ENCODE assay signal across 8 mouse cellular contexts in the genomic region with DNA sequence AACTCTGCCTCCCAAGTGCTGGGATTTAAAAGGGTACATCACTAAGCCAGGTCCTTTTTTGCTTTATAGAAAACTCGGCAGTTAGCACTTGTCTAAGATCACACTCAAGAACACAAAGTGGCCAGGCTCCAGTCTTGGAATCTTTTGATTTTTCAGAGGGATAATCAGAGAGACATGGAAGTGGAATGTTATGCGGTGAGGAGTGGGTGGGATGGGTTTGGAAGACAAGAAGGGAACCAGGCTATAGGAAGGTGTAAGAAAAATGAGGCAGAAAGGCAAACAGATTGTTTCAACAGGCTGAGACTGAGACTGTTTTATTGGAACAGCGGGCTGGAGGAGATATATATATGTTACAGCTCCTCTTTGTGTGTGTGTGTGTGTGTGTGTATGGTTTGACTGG. TPM values are rescaled to one million over a fixed set of nuclear protein-coding genes. Genes with fewer than 3 reads are reported as not detected.
DNase-seq lines count a peak whose midpoint lies in the region; ATAC-seq and TF ChIP-seq lines count a peak whose summit lies in the region.
"Had no signal": no experiment of that assay in that cellular context is flagged by ENCODE, and none has a peak within 500 bp of the region (broad histone marks: within the 10 kb centered on the region; RNA-seq: fewer than 3 reads in every experiment).

No protein-coding gene starts in this region.

- H3K4me1 ChIP-seq in liver, adult 2 months (ENCODE audit: control insufficient read depth, insufficient read depth, low read length) = peaks cover 3% of the 10 kb centered on the region
- H3K4me1 ChIP-seq in forebrain, embryonic 10.5 days = peaks cover 52% of the 10 kb centered on the region
- peaks cover 28% of the 10 kb centered on the region for H3K4me1 ChIP-seq in limb, embryonic 11.5 days (ENCODE audit: control insufficient read depth, insufficient read depth, low read length)
- peaks cover 16% of the 10 kb centered on the region for H3K4me1 ChIP-seq in neural tube, embryonic 14.5 days (ENCODE audit: control insufficient read depth, insufficient read depth, low read length)

- H3K9me3 ChIP-seq in forebrain, embryonic 10.5 days = no peaks in the 10 kb centered on the region
- no peaks in the 10 kb centered on the region for H3K9me3 ChIP-seq in limb, embryonic 11.5 days (ENCODE audit: control insufficient read depth, low read length)
- no peaks in the 10 kb centered on the region for H3K9me3 ChIP-seq in neural tube, embryonic 14.5 days (ENCODE audit: control insufficient read depth, low read length)

- no peak for TF ChIP-seq POLR2A in liver, adult 2 months (IDR thresholded peaks at IDR 0.05; ENCODE audit: extremely low read depth, insufficient read depth, low read length)

- H3K79me2 ChIP-seq in liver, adult 2 months (ENCODE audit: control insufficient read depth, insufficient read depth, low read length) = peaks cover 31% of the 10 kb centered on the region; the same call in 1 of the 2 replicates

- DNase-seq in liver, adult 2 months (ENCODE audit: extremely low read depth, low read depth, low spot score) = no peak
- no peak for DNase-seq in liver
- no peak for DNase-seq in forebrain, embryonic 10.5 days (ENCODE audit: extremely low spot score, low spot score)
- DNase-seq in limb, embryonic 11.5 days (ENCODE audit: low spot score) = no peak
- no peak for DNase-seq in right cerebral cortex, postnatal 4 days
- no peak for DNase-seq in gastrocnemius, postnatal 4 days (ENCODE audit: low spot score in 2 of 2)
- DNase-seq: spleen, adult 18-20 months had no signal

- WGBS in liver, adult 2 months = 86% methylated on average over 3 of the region's 3 CpGs
- 85% methylated on average over 3 of the region's 3 CpGs for WGBS in forebrain, embryonic 10.5 days
- WGBS in limb, embryonic 11.5 days = 89% methylated on average over 3 of the region's 3 CpGs
- 89% methylated on average over 3 of the region's 3 CpGs for WGBS in neural tube, embryonic 14.5 days

- H3K9ac ChIP-seq in liver, adult 2 months (ENCODE audit: low read depth, low read length) = no peak overlapping the region; the same call in 1 of the 2 replicates
- no peak overlapping the region for H3K9ac ChIP-seq in limb, embryonic 11.5 days (ENCODE audit: low read length)
- no peak overlapping the region for H3K9ac ChIP-seq in neural tube, embryonic 14.5 days (replicated peaks; ENCODE audit: low read depth, low read length)

- no peak for TF ChIP-seq CTCF in liver, adult 2 months (IDR thresholded peaks at IDR 0.05; ENCODE audit: low read depth, low read length)

- H3K4me2 ChIP-seq in limb, embryonic 11.5 days (ENCODE audit: low read depth, severe bottlenecking) = 0 out of 2 replicates have a peak overlapping the region, but pooled peaks have one; percentile 56
- H3K4me2 ChIP-seq in neural tube, embryonic 14.5 days (ENCODE audit: low read depth, low read length) = no peak overlapping the region

- no peak overlapping the region for H3K4me3 ChIP-seq in liver, adult 2 months (ENCODE audit: insufficient read depth, low read depth, low read length)
- H3K4me3 ChIP-seq in forebrain, embryonic 10.5 days = peak overlapping the region; percentile 85
- no peak overlapping the region for H3K4me3 ChIP-seq in limb, embryonic 11.5 days (ENCODE audit: low read depth, low read length)
- no peak overlapping the region for H3K4me3 ChIP-seq in neural tube, embryonic 14.5 days (ENCODE audit: low read depth, low read length)

- H3K27ac ChIP-seq in liver, adult 2 months (replicated peaks; ENCODE audit: insufficient read depth, low read depth, low read length) = peak overlapping the region; percentile 68
- peak overlapping the region; percentile 91 for H3K27ac ChIP-seq in forebrain, embryonic 10.5 days
- H3K27ac ChIP-seq in limb, embryonic 11.5 days (replicated peaks; ENCODE audit: low read depth, low read length) = peak overlapping the region; percentile 91; the same call in 1 of the 2 replicates
- H3K27ac ChIP-seq in neural tube, embryonic 14.5 days (ENCODE audit: low read depth, low read length) = peak overlapping the region; percentile 91; the same call in 1 of the 2 replicates

- H3K27me3 ChIP-seq in liver, adult 2 months (ENCODE audit: control insufficient read depth, insufficient read depth, low read length) = no peaks in the 10 kb centered on the region
- H3K27me3 ChIP-seq in forebrain, embryonic 10.5 days (ENCODE audit: poor library complexity, severe bottlenecking) = no peaks in the 10 kb centered on the region
- H3K27me3 ChIP-seq in limb, embryonic 11.5 days (ENCODE audit: control insufficient read depth, insufficient read depth, low read length) = no peaks in the 10 kb centered on the region
- no peaks in the 10 kb centered on the region for H3K27me3 ChIP-seq in neural tube, embryonic 14.5 days (ENCODE audit: control insufficient read depth, insufficient read depth, low read length)

- H3K36me3 ChIP-seq in liver, adult 2 months (ENCODE audit: control insufficient read depth, insufficient read depth, low read length) = no peaks in the 10 kb centered on the region
- H3K36me3 ChIP-seq in forebrain, embryonic 10.5 days (replicated peaks) = peaks cover 25% of the 10 kb centered on the region
- no peaks in the 10 kb centered on the region; the same call in 1 of the 2 replicates for H3K36me3 ChIP-seq in limb, embryonic 11.5 days (ENCODE audit: control insufficient read depth, insufficient read depth, low read length)
- no peaks in the 10 kb centered on the region for H3K36me3 ChIP-seq in neural tube, embryonic 14.5 days (ENCODE audit: control insufficient read depth, insufficient read depth, low read length)

- ATAC-seq in limb, embryonic 11.5 days (ENCODE audit: insufficient number of reproducible peaks, low FRiP score, low TSS enrichment, low read depth) = no peak
- ATAC-seq in neural tube, embryonic 14.5 days (ENCODE audit: low read depth) = no peak

RNA-seq across cellular contexts. Expression of a gene that starts 0.9 kb away (rescaled TPM):
- 22.7 and 29.7 TPM in 2 replicates for total RNA-seq in liver, adult 2 months (2014; rRNA removed)
- 45.4 and 57.0 TPM in 2 replicates for polyA plus RNA-seq in liver, adult 2 months (2012; rRNA removed)
- 85.8 and 91.6 TPM in 2 replicates for polyA plus RNA-seq in forebrain, embryonic 10.5 days (2016; fragmentation: Nextera tagmentation; extraction: Ambion mirVana)
- 81.5 and 86.4 TPM in 2 replicates for polyA plus RNA-seq in limb, embryonic 11.5 days (2014; fragmentation: Nextera tagmentation; extraction: Ambion mirVana)
- polyA plus RNA-seq in neural tube, embryonic 14.5 days (2014; fragmentation: Nextera tagmentation; extraction: Ambion mirVana) = 114 and 118 TPM in 2 replicates
- total RNA-seq in gastrocnemius, postnatal 4 days (2021) = 10 to 100 TPM; 28.7 to 29.1 TPM

RNA-seq across cellular contexts. Expression of a gene that starts 15.6 kb away (rescaled TPM):
- 4.2 and 5.1 TPM in 2 replicates for total RNA-seq in liver, adult 2 months (2014; rRNA removed)
- polyA plus RNA-seq in liver, adult 2 months (2012; rRNA removed) = 2.9 and 5.3 TPM in 2 replicates
- 0.67 and 1.0 TPM in 2 replicates for polyA plus RNA-seq in forebrain, embryonic 10.5 days (2016; fragmentation: Nextera tagmentation; extraction: Ambion mirVana)
- 1.4 and 1.5 TPM in 2 replicates for polyA plus RNA-seq in limb, embryonic 11.5 days (2014; fragmentation: Nextera tagmentation; extraction: Ambion mirVana)
- 0.12 and 0.21 TPM in 2 replicates for polyA plus RNA-seq in neural tube, embryonic 14.5 days (2014; fragmentation: Nextera tagmentation; extraction: Ambion mirVana)
- 1 to 10 TPM; 1.0 TPM for total RNA-seq in gastrocnemius, postnatal 4 days (2021)

RNA-seq across cellular contexts. Expression of a gene that starts 37.9 kb away (rescaled TPM):
- total RNA-seq in liver, adult 2 months (2014; rRNA removed) = 0.94 and 1.3 TPM in 2 replicates
- 0.76 and 0.80 TPM in 2 replicates for polyA plus RNA-seq in liver, adult 2 months (2012; rRNA removed)
- 1.7 and 1.8 TPM in 2 replicates for polyA plus RNA-seq in forebrain, embryonic 10.5 days (2016; fragmentation: Nextera tagmentation; extraction: Ambion mirVana)
- 0.98 and 1.7 TPM in 2 replicates for polyA plus RNA-seq in limb, embryonic 11.5 days (2014; fragmentation: Nextera tagmentation; extraction: Ambion mirVana)
- polyA plus RNA-seq in neural tube, embryonic 14.5 days (2014; fragmentation: Nextera tagmentation; extraction: Ambion mirVana) = 2.6 and 2.9 TPM in 2 replicates
- total RNA-seq in gastrocnemius, postnatal 4 days (2021) = 1 to 10 TPM; 2.3 to 2.6 TPM
